Mouse (Mus musculus): ENCODE measurements around the gene Dazap2.

Gene Dazap2

DNA sequence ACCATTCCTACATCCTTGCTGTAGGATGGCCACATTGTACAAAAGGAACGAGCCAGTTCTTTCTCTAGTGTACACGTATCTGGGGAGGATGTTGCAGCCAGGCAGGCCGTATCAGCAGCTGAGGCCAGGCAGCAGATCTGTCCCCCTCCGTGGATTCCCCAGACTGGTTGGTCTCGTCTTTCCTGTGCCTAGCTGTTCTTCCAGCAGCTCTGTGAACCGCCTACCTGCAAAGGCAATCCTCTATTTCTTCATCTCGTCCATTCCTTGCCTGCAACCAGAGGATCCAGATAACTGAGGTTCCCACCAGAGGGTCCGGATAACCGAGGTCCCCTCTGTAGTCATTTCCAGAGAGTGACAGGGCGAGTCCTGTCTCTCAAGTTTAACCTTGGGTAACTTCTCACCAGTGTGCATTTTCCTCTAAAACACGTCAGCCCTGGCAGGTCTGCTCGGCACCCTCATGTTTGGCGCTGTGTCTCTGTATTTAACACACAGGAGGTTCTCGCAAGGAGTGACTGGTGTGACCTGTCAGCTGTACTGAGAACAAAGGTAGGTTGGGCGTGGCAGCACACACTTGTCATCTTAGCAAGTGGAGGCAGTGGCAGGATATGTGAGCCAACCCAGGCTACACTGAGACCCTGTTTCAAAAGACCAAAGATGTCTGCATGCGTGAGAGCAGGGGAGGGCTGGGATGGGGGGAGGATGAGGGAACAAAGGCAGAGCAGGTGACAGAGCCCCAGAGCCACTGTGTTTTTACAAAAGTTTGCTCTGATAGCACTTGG, 25.0 kb downstream of the Dazap2 start:
- DNase-seq (ENCODE audit: low spot score) = no peak

DNA sequence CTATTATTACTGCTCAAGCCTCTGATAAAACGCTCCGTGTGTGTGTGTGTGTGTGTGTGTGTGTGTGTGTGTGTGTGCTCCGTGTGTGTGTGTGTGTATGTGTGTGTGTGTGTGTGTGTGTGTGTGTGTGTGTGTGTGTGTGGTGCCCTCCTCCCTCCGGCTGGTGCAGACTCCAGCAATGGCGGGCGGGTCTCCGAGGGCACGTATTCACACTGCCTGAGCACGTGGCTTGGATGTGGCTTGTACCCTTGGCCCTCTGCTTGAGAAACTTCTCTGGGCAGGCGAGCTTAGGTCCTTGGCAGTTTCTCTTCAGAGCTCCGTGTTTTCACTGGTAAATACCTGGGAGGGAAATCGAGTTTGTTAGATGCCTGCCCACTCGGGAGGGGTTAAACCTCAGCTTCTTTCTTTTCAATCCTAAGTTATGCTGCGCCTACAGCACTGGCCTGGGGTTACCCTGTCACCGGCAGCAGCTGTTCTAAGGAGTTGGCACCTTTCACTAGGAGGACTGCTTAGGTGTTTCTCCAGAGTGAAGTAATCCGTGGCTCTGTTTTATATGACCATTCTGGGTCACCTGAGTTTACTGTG, 26.2 kb downstream of the Dazap2 start:
- DNase-seq (ENCODE audit: low spot score) = no peak

DNA sequence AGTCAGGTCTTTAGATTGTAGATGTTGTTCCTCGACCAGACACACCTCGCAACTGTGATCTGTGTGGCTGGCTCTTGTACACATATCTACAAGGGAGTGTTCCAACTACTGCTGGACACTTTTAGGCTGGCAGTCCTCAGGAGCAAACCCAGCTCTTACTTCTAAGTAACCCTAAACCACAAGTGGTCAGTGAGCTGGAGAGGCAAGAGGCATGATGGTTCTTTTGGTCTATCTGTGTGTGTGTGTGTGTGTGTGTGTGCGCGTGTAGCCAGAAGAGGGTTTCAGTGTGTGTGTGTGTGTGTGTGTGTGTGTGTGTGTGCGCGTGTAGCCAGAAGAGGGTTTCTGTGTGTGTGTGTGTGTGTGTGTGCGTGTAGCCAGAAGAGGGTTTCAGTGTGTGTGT, 27.3 kb downstream of the Dazap2 start:
- no peak for DNase-seq (ENCODE audit: low spot score)

DNA sequence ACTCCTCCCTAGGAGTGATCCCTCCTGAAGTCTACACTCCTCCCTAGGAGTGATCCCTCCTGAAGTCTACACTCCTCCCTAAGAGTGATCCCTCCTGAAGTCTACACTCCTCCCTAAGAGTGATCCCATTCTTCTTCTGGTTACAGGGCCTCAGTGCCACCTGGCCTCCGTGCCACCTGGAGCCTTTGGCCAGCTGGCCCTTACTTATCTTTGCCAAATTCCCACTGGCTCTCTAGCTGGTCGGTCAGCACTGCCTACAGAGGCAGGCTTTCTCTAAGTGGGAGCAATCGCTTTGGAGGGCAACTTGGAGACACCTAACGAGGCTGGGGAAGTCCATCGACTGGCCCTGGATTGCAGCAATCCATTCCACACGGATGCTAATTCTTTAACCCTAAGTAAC, 31.0 kb downstream of the Dazap2 start:
- DNase-seq (ENCODE audit: low spot score) = no peak

DNA sequence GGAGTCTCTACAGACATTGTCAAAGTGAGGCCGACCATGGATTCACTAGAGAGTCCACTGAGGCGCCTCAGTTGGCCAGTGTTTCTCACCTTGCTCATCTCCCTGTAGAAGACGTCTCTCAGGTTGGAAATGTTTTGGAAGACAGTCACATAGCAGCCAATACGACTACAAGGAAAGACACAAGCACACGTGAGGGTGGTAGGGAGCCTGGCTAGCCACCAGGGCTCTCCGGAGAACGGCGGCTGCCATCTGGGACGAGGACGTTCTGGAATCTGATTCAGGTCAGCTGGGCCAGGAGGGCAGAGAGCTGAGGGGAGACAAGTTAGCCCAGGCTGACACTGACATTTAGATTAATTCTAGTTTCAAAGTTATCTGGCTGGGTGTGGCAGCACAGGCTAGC, 35.0 kb downstream of the Dazap2 start:
- DNase-seq (ENCODE audit: low spot score) = no peak

DNA sequence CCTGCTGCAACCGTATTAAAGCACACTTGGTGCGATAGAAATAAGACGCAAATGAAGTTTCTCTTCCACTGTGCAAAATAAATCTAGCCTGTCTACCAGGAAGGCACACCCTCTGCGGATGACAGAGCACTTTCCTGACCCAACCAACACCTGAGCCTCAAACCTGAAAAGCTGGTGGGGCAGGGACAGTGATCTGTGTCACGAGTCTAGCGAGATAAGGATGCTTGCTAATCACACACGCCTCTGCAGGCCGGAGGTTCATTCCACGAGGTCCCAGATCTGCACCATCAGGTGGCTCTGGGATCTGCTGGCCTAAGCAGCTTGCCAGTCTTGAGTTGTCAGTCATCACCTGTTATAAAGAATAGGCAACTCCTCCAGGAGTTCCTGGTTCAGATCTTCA, 36.5 kb downstream of the Dazap2 start:
- no peak for DNase-seq (ENCODE audit: low spot score)

DNA sequence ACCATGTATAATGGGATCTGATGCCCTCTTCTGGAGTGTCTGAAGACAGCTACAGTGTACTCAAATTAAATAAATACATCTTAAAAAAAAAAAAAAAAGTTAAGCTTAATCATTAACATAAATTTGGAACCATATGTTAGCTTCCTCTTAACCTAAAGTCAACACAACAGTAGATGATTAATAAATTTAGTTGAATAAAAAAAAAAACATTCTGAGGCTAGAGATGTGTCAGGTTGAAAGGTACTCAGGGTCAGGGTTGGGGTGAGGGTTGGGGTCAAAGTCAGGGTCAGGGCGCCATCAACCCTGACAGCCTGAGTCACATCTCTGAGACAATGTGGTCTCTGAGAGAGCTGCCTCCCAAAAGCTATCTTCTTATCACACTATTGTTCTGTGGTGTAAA, 39.1 kb downstream of the Dazap2 start:
- DNase-seq (ENCODE audit: low spot score) = no peak

DNA sequence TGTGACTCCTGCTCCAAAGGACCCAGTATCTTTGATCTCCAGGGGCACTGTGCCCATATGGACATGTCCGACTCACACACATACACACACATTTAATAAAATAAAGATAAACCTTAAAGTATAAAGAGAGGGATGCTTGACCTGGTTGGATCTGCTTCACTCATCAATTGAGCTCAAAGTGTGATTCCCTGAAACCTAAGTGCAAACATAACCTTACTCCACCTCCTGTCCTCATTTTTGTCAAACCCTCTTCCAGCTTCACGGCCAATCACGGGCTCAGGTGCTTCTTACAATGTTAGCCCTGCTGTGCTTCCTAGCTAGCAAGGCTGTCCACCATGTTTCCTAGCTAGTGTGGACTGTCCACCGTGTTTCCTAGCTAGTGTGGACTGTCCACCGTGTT, 40.1 kb downstream of the Dazap2 start:
- no peak for DNase-seq (ENCODE audit: low spot score)

DNA sequence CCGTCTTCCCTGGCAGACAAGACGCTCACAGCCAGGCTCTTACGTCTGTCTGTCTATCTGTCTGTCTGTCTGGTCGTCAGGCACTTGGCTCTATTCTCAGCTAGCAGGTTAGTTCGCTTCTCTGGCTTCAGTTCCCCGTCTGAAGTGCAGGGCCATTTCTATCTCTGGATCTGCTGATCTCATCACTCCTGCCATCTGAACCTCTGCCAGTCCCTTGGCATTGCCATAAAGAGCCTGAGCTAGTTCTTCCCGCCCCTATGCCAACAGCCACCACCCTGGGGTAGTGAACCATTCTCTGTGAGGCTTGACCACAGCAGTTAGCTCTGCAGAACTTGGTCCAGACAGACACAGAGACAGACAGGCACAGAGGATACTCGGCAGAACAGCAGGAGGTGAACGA, 45.2 kb downstream of the Dazap2 start:
- DNase-seq (ENCODE audit: low spot score) = no peak

DNA sequence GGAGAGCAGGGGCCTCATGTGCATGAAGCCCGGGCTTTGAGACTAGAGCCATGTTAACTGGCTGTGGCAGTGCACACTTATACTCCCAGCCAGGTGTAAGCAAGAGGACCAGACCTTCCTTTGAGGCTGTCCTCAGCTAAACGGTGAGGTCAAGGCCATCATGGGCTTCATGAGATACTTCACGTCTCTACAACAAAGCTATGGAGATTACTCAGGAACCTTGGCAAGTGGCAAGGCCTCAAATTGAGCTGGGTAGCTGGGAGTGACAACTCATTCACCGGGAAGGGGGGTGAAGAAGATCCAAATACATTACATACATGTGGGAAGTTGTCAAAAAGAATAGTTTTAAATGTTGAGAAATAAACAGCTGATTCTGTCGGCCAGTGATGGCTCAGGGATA, 45.7 kb downstream of the Dazap2 start:
- no peak for DNase-seq (ENCODE audit: low spot score)

DNA sequence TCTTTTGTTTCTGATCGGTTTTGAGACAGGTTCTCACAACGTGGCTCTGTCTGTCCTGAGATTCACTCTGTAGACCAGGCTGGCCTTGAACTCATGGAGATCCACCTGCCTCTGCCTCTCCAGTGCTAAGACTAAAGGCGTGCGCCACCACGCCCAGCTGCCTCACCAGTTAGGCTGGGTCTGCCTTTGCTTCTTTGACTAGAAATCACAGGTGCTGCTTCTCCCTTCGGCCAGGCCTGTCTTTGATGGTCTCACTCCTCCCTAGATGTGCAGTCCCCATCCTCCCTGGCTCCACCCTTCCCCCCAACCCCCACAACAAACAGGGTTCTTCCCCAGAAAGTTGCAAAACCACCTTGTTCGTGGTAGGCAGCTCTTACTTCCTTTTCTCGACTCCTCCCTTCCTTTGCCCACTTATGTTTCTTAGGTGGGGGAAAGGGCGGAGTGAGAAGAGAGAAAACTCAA, 49.7 kb downstream of the Dazap2 start:
- no peak for DNase-seq (ENCODE audit: low spot score)

DNA sequence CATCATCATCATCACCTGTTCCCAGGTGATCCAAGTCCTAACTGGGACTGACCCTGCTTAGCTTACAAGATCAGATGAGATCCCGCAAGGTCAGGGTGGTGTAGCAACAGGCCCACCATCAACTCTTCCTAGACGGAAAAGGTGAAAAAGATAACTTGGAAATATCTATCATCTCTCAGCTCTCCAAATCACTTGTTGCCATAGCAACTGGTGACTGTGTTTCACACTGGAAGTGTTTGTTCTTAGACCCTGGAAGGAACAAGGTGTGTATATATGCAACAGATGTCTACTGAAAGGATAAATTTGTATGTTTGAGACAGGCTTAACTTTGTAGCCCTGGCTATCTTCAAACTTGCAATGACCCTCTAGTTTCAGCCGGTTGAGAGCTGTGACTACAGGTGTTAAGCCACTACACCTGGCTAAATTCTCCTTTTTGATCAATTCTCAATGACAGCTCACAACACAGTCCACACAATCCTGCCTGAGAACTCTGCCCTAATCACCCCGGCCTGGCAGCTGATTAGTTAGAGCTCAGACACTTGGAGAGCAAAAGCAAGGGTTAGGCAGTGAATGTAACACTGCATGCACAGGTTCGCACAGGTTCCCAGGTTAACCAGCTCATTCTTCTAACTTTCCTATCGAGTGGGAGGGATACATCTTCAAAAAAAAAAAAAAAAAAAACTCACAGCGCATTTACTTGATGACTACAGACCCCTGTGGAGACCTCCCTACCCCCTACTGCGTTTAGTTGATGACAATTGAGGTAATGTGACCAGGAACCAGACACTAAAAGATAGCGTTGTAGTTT, 50.5 kb downstream of the Dazap2 start:
- no peak for DNase-seq (ENCODE audit: low spot score)

DNA sequence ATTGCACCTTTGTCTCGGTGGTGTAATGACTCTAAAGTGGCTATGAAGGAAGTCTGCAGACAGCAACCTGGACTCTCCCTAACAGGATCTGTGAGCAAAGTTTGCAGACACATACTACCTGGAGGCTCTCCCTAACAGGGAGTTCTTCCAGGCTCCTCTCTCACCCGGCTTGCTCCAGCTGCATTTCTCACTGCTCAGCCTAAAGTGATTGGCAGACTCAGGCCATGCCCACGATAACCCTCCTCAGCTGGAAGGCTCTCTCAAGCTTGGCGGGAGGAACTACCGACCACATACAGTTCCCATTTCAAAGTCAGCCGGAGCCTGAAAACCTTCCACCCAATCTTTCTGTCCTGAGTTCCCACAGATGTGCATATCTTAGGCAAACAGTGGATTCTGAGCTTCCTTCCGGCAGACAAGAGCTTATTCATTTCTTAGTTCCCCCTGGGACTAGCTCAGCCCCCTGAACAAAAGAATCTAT, 51.1 kb downstream of the Dazap2 start:
- DNase-seq (ENCODE audit: low spot score) = no peak

DNA sequence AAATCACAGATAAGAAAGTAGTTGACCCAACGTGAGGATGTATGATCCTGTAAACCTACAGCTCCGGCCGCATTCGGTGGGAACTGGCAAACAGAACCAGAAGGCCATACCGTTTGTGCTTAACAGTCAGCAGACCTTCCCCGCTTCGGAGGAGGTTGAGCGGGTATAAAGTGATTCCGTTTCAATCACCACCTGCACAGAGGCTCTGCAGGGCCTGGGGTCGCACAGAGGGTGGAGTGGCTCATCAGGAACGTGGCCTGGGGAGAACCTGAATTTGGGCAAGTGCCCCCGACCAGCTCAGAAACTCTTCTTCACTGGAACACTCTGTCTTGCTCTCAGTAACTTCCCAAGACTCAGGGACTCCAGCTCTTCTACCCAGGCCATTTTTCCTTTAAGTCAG, 51.7 kb downstream of the Dazap2 start:
- DNase-seq (ENCODE audit: low spot score) = no peak

DNA sequence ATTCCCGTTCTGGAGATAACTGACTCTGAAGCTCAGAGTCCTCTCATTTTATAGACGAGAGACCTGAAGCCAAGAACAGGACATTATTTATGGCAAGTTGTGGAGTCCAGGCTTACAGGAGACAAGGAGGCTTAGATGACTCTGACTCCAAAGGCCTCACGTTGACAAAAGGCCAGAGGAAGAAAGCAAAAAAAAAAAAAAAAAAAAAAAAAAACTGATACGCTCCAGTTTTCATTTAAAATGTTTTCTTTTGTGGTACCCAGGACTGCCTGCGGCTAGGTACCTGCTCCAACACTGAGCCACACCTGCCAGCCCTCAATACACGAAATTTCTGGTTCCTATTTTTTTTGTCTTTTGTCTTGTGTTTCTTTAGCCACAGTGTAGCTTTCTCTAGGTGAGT, 52.3 kb downstream of the Dazap2 start:
- DNase-seq (ENCODE audit: low spot score) = no peak

DNA sequence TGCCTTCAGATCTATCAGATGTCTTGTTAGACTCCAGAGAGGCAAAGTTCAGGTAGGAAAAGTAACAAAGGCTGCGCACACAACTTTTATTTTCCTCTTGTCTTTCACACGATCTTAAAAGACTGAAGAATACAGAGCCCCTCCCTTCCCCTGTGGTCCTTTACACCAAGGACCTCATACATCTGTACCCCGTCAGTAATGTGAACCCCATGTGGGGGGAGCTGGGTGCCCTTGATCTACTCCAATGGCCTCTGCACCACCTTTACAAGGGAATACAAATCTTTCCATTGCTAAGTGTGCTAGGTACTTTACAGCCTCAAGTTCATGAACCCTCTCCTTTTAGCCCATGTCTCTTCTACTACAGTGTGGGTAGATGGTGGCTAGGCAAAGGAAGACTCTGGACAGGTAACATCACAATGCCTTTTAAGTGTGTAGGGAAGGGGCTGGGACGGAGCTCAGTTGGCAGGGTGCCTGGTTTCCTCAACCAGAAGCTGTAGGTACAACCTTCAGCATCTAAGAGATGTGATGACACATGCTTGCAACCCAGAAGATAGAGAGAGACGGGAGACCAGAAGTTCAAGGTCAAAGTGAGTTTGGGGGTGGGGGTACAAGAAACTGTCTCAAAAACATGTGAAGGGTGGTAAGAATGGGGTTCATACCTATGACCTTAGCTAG, 52.9 kb downstream of the Dazap2 start:
- DNase-seq (ENCODE audit: low spot score) = no peak

DNA sequence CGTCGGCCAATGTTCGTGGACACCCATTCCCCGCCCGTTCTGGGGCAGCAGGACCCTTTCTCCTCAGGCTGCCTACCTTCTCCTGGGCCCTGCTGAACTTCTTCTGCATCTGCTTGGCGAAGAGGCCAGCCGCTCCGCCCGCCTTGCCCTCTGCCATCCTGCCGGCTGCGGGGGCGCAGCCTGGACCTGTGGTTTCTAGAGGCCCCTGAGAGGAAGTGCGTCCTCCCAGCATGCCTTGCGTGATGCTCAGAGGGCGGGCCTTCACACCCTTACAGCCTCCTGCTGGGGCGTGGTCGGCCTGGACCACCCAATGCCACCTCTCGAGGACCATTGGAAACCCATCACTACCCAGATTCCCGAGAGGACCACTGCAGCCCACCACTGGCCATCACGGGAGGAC, 54.2 kb downstream of the Dazap2 start, which contains the start of gene Bin2:
Bin2 (minus strand) TSS at position 217 of the 400 bp plus-strand sequence.
- DNase-seq (ENCODE audit: low spot score) = no peak

DNA sequence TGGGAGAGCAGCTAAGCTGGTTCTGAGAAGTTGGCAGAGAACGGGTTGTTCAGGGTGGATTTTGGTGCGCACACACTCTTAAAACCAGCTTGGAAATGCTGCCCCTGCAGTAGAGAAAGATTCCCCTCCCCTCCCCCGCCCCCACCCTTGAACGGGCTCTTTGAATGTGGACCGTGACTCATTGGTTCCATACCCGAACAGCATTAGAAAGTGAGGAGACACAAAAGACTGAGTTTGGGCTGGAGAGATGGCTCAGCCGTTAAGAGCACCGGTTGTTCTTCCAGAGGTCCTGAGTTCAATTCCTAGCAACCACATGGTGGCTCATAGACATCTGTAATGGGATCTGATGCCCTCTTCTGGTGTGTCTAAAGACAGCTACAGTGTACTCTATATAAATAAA, 54.9 kb downstream of the Dazap2 start:
- DNase-seq (ENCODE audit: low spot score) = no peak

Measured in ovary, postnatal 10 days (tissue).